Mouse (Mus musculus): ENCODE data around the gene Tssk6.
"Not testable (repeated sequence)": the region's sequence is repeated elsewhere in the genome, so short reads cannot be mapped to it uniquely, and the experiment has no call there.

Tssk6 gene

GRCm38 (mm10) chr8:69919876-69920662, 18.1 kb downstream of the Tssk6 start:
- DNase-seq: peak; percentile 44 to 65

- DNase-seq: no peak
Measured at GRCm38 (mm10) chr8:69921141-69921540, 19.2 kb downstream of the Tssk6 start.

GRCm38 (mm10) chr8:69923986-69924385, 22.0 kb downstream of the Tssk6 start:
- DNase-seq: no peak

- DNase-seq: no peak
Measured at GRCm38 (mm10) chr8:69926901-69927300, 24.9 kb downstream of the Tssk6 start.

- DNase-seq: no peak
Measured at GRCm38 (mm10) chr8:69933811-69934210, 31.8 kb downstream of the Tssk6 start.

GRCm38 (mm10) chr8:69934582-69934981, 32.6 kb downstream of the Tssk6 start:
- no peak for DNase-seq

GRCm38 (mm10) chr8:69935431-69935830, 33.4 kb downstream of the Tssk6 start:
- DNase-seq: no peak

GRCm38 (mm10) chr8:69936050-69936794, 34.2 kb downstream of the Tssk6 start:
- DNase-seq: no peak

- no peak for DNase-seq
Measured at GRCm38 (mm10) chr8:69937466-69937865, 35.5 kb downstream of the Tssk6 start.

- DNase-seq: no peak
Measured at GRCm38 (mm10) chr8:69938245-69938982, 36.4 kb downstream of the Tssk6 start.

- no peak for DNase-seq
Measured at GRCm38 (mm10) chr8:69939633-69940032, 37.6 kb downstream of the Tssk6 start.

GRCm38 (mm10) chr8:69940386-69940785, 38.4 kb downstream of the Tssk6 start:
- DNase-seq: peak; percentile 32 to 38

- DNase-seq: not testable (repeated sequence)
Measured at GRCm38 (mm10) chr8:69942495-69942894, 40.5 kb downstream of the Tssk6 start.

GRCm38 (mm10) chr8:69950300-69950699, 48.3 kb downstream of the Tssk6 start:
- no peak for DNase-seq

Data from thymus, postnatal 36 days (tissue).